Mouse (Mus musculus) bone marrow, adult 2 months (tissue): Measurements from ENCODE around the gene Bcl7b. TPM values are rescaled to one million over a fixed set of nuclear protein-coding genes. Genes with fewer than 3 reads are reported as not detected.

ENCODE experiments used
- H3K27ac ChIP-seq: fragments of 200-500 bp; 2 replicates; pipeline ENCODE4 v1.5.1; 2012; ENCODE audit warnings: low read depth, mild to moderate bottlenecking, control low read depth, inconsistent platforms, low read length; ENCODE audit not compliant: control insufficient read depth, poor library complexity, insufficient read depth
- H3K4me1 ChIP-seq: fragments of 200-500 bp; 2 replicates; pipeline ENCODE4 v1.6.1; 2011; ENCODE audit warnings: low read length; ENCODE audit not compliant: control insufficient read depth, insufficient read depth
- H3K4me3 ChIP-seq: fragments of 200-500 bp; replicated peaks from 2 replicates; pipeline ENCODE3; 2011; ENCODE audit warnings: mild to moderate bottlenecking, low read depth, low read length, control low read depth; ENCODE audit not compliant: control insufficient read depth
- CTCF ChIP-seq: fragments of 200-500 bp; IDR thresholded peaks from 2 replicates; pipeline ENCODE4 v1.5.1; 2011; ENCODE audit warnings: low read length, control low read depth; ENCODE audit not compliant: control insufficient read depth, insufficient read depth
- POLR2A ChIP-seq: fragments of 200-500 bp; IDR thresholded peaks from 2 replicates; pipeline ENCODE4 v1.6.1; 2011; ENCODE audit warnings: low read depth, mild to moderate bottlenecking, control low read depth, low read length, borderline replicate concordance; ENCODE audit not compliant: control insufficient read depth
- WGBS: fragments of 180-500 bp; shearing (Covaris S2); methylation state at CpG from one replicate; pipeline ENCODE4 v1.1.7; 2018; 5-methylcytosine and 5-hydroxymethylcytosine counted together
- polyA plus RNA-seq: library from polyadenylated mRNA; stranded (reverse); fragments of >200 nt; gene quantifications from 2 replicates; pipeline ENCODE4 v1.2.4, GENCODE M21; 2011; ENCODE audit warnings: low replicate concordance; ENCODE audit not compliant: missing spikeins, insufficient read depth, insufficient read length

The Bcl7b gene
- polyA plus RNA-seq, 1 experiment, result 40.7 TPM

- Histone ChIP-seq H3K4me1 (no peaks in the 10 kb centered on the region), H3K4me3 (no peak overlapping the region), H3K27ac (no peak overlapping the region)
- 72% methylated on average over 3 of the region's 3 CpGs for WGBS
- no peak for TF ChIP-seq CTCF
- no peak for TF ChIP-seq POLR2A
These were observed 10.4 kb downstream of the Bcl7b start for GRCm38 (mm10) chr5:135178523-135178922.

GRCm38 (mm10) chr5:135178996-135179395, 10.9 kb downstream of the Bcl7b start:
- H3K4me1 ChIP-seq, result no peaks in the 10 kb centered on the region
- WGBS, result 89% methylated on average over 4 of the region's 4 CpGs
- no peak for TF ChIP-seq POLR2A
- TF ChIP-seq CTCF, result no peak

GRCm38 (mm10) chr5:135179616-135180015, 11.5 kb downstream of the Bcl7b start:
- no peaks in the 10 kb centered on the region for H3K4me1 ChIP-seq
- no peak overlapping the region for H3K27ac ChIP-seq
- no peak for TF ChIP-seq POLR2A
- no peak for TF ChIP-seq CTCF
- 87% methylated on average over 7 of the region's 7 CpGs for WGBS
- no peak overlapping the region for H3K4me3 ChIP-seq

More at GRCm38 (mm10) chr5:135178996-135179395, 10.9 kb downstream of the Bcl7b start:
- Histone ChIP-seq H3K4me3 (no peak overlapping the region), H3K27ac (no peak overlapping the region)

GRCm38 (mm10) chr5:135180796-135181195, 12.7 kb downstream of the Bcl7b start:
- Histone ChIP-seq H3K27ac (no peak overlapping the region), H3K4me3 (no peak overlapping the region), H3K4me1 (no peaks in the 10 kb centered on the region; the same call in 1 of the 2 replicates)
- no peak for TF ChIP-seq CTCF
- no peak for TF ChIP-seq POLR2A
- WGBS, result 96% methylated on average over 14 of the region's 14 CpGs

- TF ChIP-seq CTCF, result no peak
- TF ChIP-seq POLR2A, result no peak
- Histone ChIP-seq H3K27ac (no peak overlapping the region), H3K4me1 (no peaks in the 10 kb centered on the region; the same call in 1 of the 2 replicates), H3K4me3 (no peak overlapping the region)
- WGBS, result 87% methylated on average over 6 of the region's 6 CpGs
These were observed 13.7 kb downstream of the Bcl7b start for GRCm38 (mm10) chr5:135181776-135182175.

GRCm38 (mm10) chr5:135183131-135183861, 15.2 kb downstream of the Bcl7b start:
- 68% methylated on average over 8 of the region's 8 CpGs for WGBS
- Histone ChIP-seq H3K4me1 (no peaks in the 10 kb centered on the region; the same call in 1 of the 2 replicates), H3K4me3 (no peak overlapping the region), H3K27ac (no peak overlapping the region)
- no peak for TF ChIP-seq CTCF
- no peak for TF ChIP-seq POLR2A

GRCm38 (mm10) chr5:135185016-135185415, 16.9 kb downstream of the Bcl7b start:
- WGBS, result 62% methylated on average over 3 of the region's 3 CpGs
- H3K4me3 ChIP-seq, result no peak overlapping the region
- peak overlapping the region; percentile 5; the same call in 1 of the 2 replicates for H3K27ac ChIP-seq
- H3K4me1 ChIP-seq, result peaks cover 3% of the 10 kb centered on the region
- TF ChIP-seq CTCF (no peak), POLR2A (no peak)

GRCm38 (mm10) chr5:135185596-135185995, 17.5 kb downstream of the Bcl7b start:
- H3K4me1 ChIP-seq, result peaks cover 3% of the 10 kb centered on the region
- no peak overlapping the region for H3K27ac ChIP-seq
- peak; percentile 34; the same call in 1 of the 2 replicates for TF ChIP-seq CTCF
- TF ChIP-seq POLR2A, result no peak
- 48% methylated on average over 3 of the region's 3 CpGs for WGBS
- H3K4me3 ChIP-seq, result no peak overlapping the region
